Mouse (Mus musculus) embryonic fibroblast, embryonic 13.5 days (primary cell): ENCODE results near the gene Ppy.
A peak's percentile ranks its signal among the peaks of the same experiment; 100 is the strongest.

ENCODE experiments used
- CTCF ChIP-seq: IDR thresholded peaks from 2 replicates; pipeline ENCODE4 v1.5.1; 2011; ENCODE audit warnings: mild to moderate bottlenecking, control low read depth, low read length, moderate library complexity, borderline replicate concordance; ENCODE audit not compliant: insufficient read depth
- POLR2A ChIP-seq: IDR thresholded peaks from 2 replicates; pipeline ENCODE4 v1.6.1; 2011; ENCODE audit warnings: low read depth, mild to moderate bottlenecking, control low read depth, low read length, moderate library complexity

DNA sequence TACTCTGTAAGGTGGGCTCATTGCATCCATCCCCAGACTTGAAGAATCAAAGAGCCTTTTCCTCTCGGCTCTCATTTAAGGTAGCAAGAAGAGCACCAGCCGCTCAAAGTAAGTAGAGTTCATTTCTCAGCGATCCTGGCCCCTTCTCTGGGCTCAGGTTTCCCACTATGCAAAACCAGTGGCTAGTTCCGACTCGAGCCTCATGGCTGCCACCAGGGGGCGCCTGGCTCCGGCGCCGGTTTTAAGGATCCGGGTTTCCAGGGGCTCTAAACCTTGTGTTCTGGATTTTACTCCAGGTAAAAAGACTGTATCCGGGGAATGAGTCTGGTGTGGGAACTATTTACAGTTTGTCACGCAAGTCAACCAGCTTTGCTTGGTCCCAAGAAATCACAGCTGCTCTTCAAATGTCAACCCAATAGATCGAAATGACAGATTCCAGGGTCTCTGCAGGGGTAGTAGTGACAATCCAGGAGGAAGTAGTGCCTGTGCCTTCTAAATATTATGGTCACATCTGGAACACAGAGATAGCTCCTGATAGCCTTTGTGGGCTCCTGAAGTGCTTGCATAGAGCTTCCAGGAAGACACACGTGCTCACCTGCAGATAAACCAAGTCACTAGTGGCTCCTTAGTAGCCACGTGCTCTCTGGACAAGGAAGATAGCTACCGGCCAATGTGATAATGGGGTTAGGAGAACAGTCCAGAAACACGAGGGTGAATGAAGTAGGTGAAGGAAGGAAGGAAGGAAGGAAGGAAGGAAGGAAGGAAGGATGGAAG lies 1.6 kb upstream of the Ppy start:
- TF ChIP-seq CTCF (peak; percentile 45; the same call in 1 of the 2 replicates), POLR2A (no peak)
